Mouse (Mus musculus) adrenal gland, adult 10 weeks (tissue): ENCODE measurements around the gene Kcnc1. TPM values are rescaled to one million over a fixed set of nuclear protein-coding genes. Genes with fewer than 3 reads are reported as not detected.

Experiments used
- polyA plus RNA-seq: library from polyadenylated mRNA; stranded (reverse); fragments of 350-450 nt; fragmentation: Illumina TruSeq; extraction: RNeasy Lipid Tissue Mini Kit (QIAGEN cat#74804); gene quantifications from one replicate; pipeline ENCODE4 v1.2.3, GENCODE M21; 2014; ENCODE audit warnings: low read depth, low replicate concordance

Kcnc1 gene
- 0.17 TPM for polyA plus RNA-seq

GRCm38 (mm10) chr7:46396231-46396927 lies at the start of gene Kcnc1:
Gene Kcnc1, plus strand, starts transcription at chr7:46396497.

GRCm38 (mm10) chr7:46376172-46377007 lies 19.9 kb upstream of the Kcnc1 start, which contains the start of gene Myod1:
Gene Myod1, plus strand, starts transcription at chr7:46376474.

Other genes starting within 250 kb of the Kcnc1 start
- gene Abcc8, start 216.5 kb upstream of the Kcnc1 start, polyA plus RNA-seq: not detected
- not detected for gene Ush1c, start 158.0 kb upstream of the Kcnc1 start, polyA plus RNA-seq
- not detected for gene Otog, start 155.5 kb upstream of the Kcnc1 start, polyA plus RNA-seq
- gene Myod1, start 20.0 kb upstream of the Kcnc1 start, polyA plus RNA-seq: not detected
- gene Sergef, start 243.3 kb downstream of the Kcnc1 start, polyA plus RNA-seq: 2.1 TPM